Mouse (Mus musculus) lung, embryonic 16.5 days (tissue): ENCODE data around the gene Kif5c. TPM values are rescaled to one million over a fixed set of nuclear protein-coding genes. Genes with fewer than 3 reads are reported as not detected.

ENCODE experiments used
- ATAC-seq: fragments of 200-750 bp; cut with Nextera tagmentation; 2 replicates; pipeline ENCODE4 v1.8.0; 2017; ENCODE audit warnings: low read depth, mild to moderate bottlenecking, moderate library complexity
- H3K27ac ChIP-seq: fragments of 300-500 bp; sonication (generic); 2 replicates; pipeline ENCODE4 v1.5.1; 2014; ENCODE audit warnings: mild to moderate bottlenecking, control low read depth, low read length
- H3K27me3 ChIP-seq: fragments of 300-500 bp; sonication (generic); 2 replicates; pipeline ENCODE4 v1.6.1; 2014; ENCODE audit warnings: low read depth, low read length, mixed read lengths; ENCODE audit not compliant: control insufficient read depth, insufficient read depth
- H3K36me3 ChIP-seq: fragments of 300-500 bp; sonication (generic); 2 replicates; pipeline ENCODE4 v1.6.1; 2014; ENCODE audit warnings: low read length; ENCODE audit not compliant: control insufficient read depth, insufficient read depth
- H3K4me1 ChIP-seq: fragments of 300-500 bp; sonication (generic); replicated peaks from 2 replicates; pipeline ENCODE4 v1.6.1; 2014; ENCODE audit warnings: low read length, mixed read lengths; ENCODE audit not compliant: control insufficient read depth, insufficient read depth
- H3K4me2 ChIP-seq: fragments of 300-500 bp; sonication (generic); 2 replicates; pipeline ENCODE4 v1.6.1; 2014; ENCODE audit warnings: low read depth, low read length, control low read depth
- H3K4me3 ChIP-seq: fragments of 300-500 bp; sonication (generic); 2 replicates; pipeline ENCODE4 v1.5.1; 2014; ENCODE audit warnings: mild to moderate bottlenecking, low read length, control low read depth
- H3K9ac ChIP-seq: fragments of 300-500 bp; sonication (generic); 2 replicates; pipeline ENCODE4 v1.6.1; 2014; ENCODE audit warnings: low read length, control low read depth
- H3K9me3 ChIP-seq: fragments of 300-500 bp; sonication (generic); 2 replicates; pipeline ENCODE4 v1.6.1; 2016; ENCODE audit warnings: low read length; ENCODE audit not compliant: control insufficient read depth
- WGBS: fragments of 180-500 bp; shearing (Covaris S2); extraction: QIAGEN DNeasy Blood & Tissue Kit; methylation state at CpG from one replicate; pipeline ENCODE4 v1.1.7; 2014; 5-methylcytosine and 5-hydroxymethylcytosine counted together
- polyA plus RNA-seq: library from polyadenylated mRNA; unstranded; fragments of >200 nt; fragmentation: Nextera tagmentation; extraction: Ambion mirVana; gene quantifications from 2 replicates; pipeline ENCODE4 v1.2.1, GENCODE M21; 2015

Kif5c gene
- polyA plus RNA-seq, 1 experiment from 2014 or later, result 0.85 TPM

DNA sequence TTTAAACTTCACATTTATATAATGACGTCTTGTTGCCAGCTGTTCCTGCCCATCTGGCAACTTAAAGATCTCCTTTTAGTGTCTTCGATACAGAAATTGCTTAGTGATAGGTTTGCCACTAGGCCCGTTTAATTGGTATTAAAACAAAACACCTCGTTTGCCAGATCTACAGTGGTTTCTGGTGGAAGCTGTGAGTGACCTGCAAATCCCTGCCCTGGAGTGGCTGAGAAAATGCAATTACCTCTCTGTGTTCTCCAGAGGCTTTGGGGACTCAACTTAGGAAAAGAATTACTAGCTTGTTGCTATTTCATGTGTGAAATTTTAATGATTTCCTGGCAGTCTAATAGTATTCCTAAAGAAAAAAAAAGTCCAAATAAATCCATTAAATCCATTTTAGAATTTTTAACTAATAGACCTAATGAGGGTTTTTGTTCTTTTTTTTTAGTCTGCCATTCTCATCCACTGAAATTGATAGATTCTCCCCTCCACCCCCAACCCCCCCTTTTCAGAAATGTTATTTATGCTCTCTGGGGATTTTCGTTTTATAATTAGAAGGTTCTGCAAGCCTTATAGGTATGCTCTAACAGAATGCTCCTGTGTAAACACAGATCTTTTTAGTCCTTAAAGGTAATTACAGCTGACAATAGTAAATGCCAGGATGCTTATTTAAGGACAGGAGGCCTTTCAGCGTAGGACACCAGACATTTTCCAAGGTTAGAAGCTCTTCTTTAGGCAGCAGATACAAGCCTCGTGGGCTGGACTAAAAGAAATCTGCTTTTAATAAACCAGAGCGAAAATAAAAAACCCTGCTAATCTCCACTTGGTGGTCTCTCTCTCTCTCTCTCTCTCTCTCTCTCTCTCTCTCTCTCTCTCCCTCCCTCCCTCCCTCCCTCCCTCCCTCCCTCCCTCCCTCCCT is 100.1 kb downstream of the Kif5c start:
- Histone ChIP-seq H3K4me3 (no peak overlapping the region), H3K27ac (no peak overlapping the region), H3K4me1 (0 out of 2 replicates have a peak, but pooled peaks cover 4% of the 10 kb centered on the region), H3K9me3 (no peaks in the 10 kb centered on the region), H3K9ac (no peak overlapping the region), H3K27me3 (no peaks in the 10 kb centered on the region), H3K4me2 (no peak overlapping the region), H3K36me3 (no peaks in the 10 kb centered on the region)
- ATAC-seq, result no peak
- WGBS, result 47% methylated on average over 8 of the region's 8 CpGs

DNA sequence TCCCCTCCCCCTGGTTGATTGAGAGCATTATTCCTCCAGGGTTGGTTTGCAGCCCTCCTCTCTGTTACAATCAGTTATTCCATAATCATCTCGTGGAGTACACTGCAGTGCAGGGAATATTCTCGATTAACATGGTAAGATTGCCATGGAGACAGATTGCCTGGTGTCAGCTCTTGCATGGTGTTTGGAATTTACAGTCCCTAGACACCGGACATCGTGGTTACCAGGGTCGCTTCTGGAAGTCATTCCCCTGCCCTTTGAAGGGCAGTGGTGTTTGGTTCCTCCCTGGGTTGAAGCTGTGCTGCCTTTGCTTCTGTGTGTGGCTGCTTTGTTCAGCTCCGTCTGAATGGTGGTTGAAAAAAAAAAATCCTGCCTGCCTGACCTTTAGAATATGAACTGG is 100.8 kb downstream of the Kif5c start:
- H3K4me3 ChIP-seq, result no peak overlapping the region
- no peaks in the 10 kb centered on the region for H3K27me3 ChIP-seq
- WGBS, result 5% methylated on average over 6 of the region's 6 CpGs
- no peaks in the 10 kb centered on the region for H3K9me3 ChIP-seq
- no peaks in the 10 kb centered on the region for H3K36me3 ChIP-seq
- 0 out of 2 replicates have a peak overlapping the region, but pooled peaks have one; percentile 23 for H3K9ac ChIP-seq
- H3K4me1 ChIP-seq, result 0 out of 2 replicates have a peak, but pooled peaks cover 4% of the 10 kb centered on the region
- H3K27ac ChIP-seq, result peak overlapping the region; percentile 13; the same call in 1 of the 2 replicates
- peak overlapping the region; percentile 40 for H3K4me2 ChIP-seq
- peak; percentile 20; the same call in 1 of the 2 replicates for ATAC-seq

DNA sequence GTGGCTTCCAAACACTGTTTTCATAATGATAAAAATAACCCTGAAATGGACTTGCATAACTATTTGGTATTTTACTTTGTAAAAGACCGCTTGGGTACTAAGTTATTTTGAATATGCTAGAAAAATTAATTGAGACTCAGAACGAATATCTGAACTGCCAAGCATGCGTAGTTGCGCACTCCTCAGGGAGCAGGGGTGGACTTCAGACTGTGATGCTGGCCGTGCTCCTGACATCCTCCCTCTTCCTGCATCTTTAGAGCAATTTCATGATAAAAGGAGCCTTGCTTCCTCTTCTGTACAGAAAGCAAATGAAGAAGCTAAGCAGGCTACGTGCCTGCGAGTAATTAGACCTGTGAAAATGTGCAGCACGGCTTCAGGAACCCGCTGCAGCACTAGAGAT is 101.2 kb downstream of the Kif5c start:
- H3K4me1 ChIP-seq, result 0 out of 2 replicates have a peak, but pooled peaks cover 4% of the 10 kb centered on the region
- H3K36me3 ChIP-seq, result no peaks in the 10 kb centered on the region
- H3K9ac ChIP-seq, result no peak overlapping the region
- H3K27ac ChIP-seq, result no peak overlapping the region
- 40% methylated on average over 9 of the region's 9 CpGs for WGBS
- no peaks in the 10 kb centered on the region for H3K27me3 ChIP-seq
- no peak overlapping the region for H3K4me3 ChIP-seq
- ATAC-seq, result peak; percentile 51
- H3K9me3 ChIP-seq, result no peaks in the 10 kb centered on the region
- peak overlapping the region; percentile 40 for H3K4me2 ChIP-seq

DNA sequence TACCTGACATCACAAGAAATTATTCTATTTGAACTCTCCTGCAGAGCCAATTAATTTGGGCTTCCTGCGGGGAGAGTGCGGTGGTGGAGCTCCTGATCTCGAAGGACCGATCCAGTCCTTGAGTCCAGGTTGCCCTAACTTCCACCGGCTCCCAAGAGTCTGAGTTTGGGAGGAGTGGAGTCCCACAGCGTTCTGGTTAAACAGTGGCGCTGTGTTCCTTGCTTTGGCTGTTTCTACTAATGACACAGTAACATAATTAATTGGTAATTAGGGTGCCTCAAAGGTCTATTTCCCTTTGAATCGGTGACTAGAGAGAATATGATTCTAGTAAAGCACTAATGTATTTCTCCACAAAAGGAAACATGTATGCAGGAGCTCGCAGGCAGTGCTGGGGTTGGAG is 103.2 kb downstream of the Kif5c start:
- Histone ChIP-seq H3K4me2 (no peak overlapping the region), H3K9me3 (no peaks in the 10 kb centered on the region), H3K36me3 (no peaks in the 10 kb centered on the region), H3K27ac (no peak overlapping the region), H3K9ac (no peak overlapping the region), H3K4me3 (no peak overlapping the region), H3K27me3 (no peaks in the 10 kb centered on the region), H3K4me1 (peaks cover 9% of the 10 kb centered on the region)
- WGBS, result 60% methylated on average over 9 of the region's 9 CpGs
- no peak for ATAC-seq

DNA sequence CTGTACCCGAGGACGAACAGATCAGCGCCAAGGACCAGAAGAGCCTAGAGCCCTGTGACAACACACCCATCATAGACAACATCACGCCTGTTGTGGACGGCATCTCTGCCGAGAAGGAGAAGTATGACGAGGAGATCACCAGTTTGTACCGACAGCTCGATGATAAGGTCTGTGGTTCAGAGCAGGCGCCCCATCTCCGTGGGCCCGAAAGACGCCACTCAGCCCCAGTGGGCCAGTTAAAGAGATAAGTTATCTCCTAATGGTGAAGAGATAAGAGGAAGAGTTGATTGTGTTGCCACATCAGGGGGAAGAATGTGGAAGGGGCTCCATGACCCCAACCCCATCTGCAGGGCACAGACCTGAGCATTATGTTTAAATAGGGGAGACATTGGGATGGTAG is 103.9 kb downstream of the Kif5c start:
- H3K9ac ChIP-seq, result no peak overlapping the region
- ATAC-seq, result no peak
- WGBS, result 57% methylated on average over 13 of the region's 13 CpGs

DNA sequence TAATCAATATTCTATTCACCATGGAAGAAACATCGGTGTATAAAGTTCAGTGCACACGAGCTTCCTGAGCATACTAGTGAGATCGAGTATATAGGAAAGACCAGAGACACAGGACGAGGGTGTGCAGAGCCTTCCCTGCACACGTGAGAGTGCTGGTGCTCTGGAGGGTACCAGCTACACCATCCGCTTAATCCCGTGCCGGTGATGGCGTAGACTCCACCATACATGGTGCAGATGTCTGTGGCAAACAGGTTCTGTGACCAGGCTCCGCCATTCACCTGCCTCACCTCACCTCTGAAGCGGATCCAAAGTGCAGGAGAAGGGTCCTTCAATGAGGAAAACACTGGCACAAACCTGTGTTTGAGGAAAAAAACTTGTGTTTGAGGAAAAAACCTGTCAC is 107.6 kb downstream of the Kif5c start:
- Histone ChIP-seq H3K9ac (no peak overlapping the region), H3K9me3 (no peaks in the 10 kb centered on the region), H3K4me2 (peak overlapping the region; percentile 27), H3K4me1 (peaks cover 5% of the 10 kb centered on the region), H3K36me3 (no peaks in the 10 kb centered on the region), H3K27me3 (no peaks in the 10 kb centered on the region), H3K27ac (peak overlapping the region; percentile 5; the same call in 1 of the 2 replicates), H3K4me3 (no peak overlapping the region)
- 77% methylated on average over 11 of the region's 11 CpGs for WGBS
- 0 out of 2 replicates have a peak, but pooled peaks have one; percentile 21 for ATAC-seq

More for the DNA sequence above, 103.9 kb downstream of the Kif5c start:
- no peak overlapping the region for H3K27ac ChIP-seq
- no peak overlapping the region for H3K4me3 ChIP-seq
- H3K4me1 ChIP-seq, result peaks cover 9% of the 10 kb centered on the region
- H3K36me3 ChIP-seq, result no peaks in the 10 kb centered on the region
- no peaks in the 10 kb centered on the region for H3K27me3 ChIP-seq
- H3K9me3 ChIP-seq, result no peaks in the 10 kb centered on the region
- H3K4me2 ChIP-seq, result no peak overlapping the region

DNA sequence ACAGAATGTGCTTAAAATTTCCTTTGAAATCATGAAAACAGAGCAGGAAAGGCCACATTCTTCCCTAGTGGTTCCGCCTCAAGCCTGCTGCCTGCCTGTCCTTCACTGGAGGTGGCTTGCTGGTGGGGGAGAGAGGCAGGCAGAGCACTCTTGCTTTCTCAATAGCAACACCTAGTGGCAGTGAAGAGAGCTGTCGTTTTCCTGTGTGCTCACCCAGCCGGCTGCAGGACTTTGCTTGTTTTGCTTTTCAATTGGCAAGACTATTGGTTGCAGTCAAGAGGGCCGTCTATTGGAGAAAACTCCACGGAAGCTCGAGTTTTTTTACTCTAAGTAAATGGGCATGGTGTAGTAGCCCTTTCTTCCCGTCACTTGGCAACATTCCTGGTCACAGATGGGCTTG is 108.1 kb downstream of the Kif5c start:
- Histone ChIP-seq H3K4me2 (peak overlapping the region; percentile 27), H3K4me1 (peaks cover 5% of the 10 kb centered on the region), H3K36me3 (no peaks in the 10 kb centered on the region), H3K27me3 (no peaks in the 10 kb centered on the region), H3K9me3 (no peaks in the 10 kb centered on the region), H3K9ac (no peak overlapping the region), H3K27ac (peak overlapping the region; percentile 5; the same call in 1 of the 2 replicates), H3K4me3 (no peak overlapping the region)
- WGBS, result 2% methylated on average over 7 of the region's 7 CpGs
- ATAC-seq, result peak; percentile 93

DNA sequence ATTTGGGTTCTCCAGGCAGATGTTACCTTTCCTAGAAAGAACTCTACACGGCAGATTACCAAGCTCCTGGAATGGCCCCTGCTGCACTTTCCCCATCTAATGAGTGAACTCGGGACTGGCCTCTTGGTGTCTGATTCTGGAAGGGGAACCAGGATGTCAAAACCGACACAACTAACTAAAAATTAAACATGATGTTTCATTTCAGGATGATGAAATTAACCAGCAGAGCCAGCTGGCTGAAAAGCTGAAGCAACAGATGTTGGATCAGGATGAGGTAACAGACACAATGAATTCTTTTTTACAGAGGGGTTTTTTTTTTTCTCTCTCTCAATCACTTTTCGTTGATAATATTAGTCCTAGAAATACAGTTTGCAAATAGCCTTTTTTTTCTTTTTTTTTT is 108.6 kb downstream of the Kif5c start:
- Histone ChIP-seq H3K9me3 (no peaks in the 10 kb centered on the region), H3K27ac (no peak overlapping the region), H3K9ac (no peak overlapping the region), H3K4me2 (peak overlapping the region; percentile 27; the same call in 1 of the 2 replicates), H3K27me3 (no peaks in the 10 kb centered on the region), H3K4me3 (no peak overlapping the region), H3K4me1 (peaks cover 5% of the 10 kb centered on the region), H3K36me3 (no peaks in the 10 kb centered on the region)
- 54% methylated on average over 4 of the region's 4 CpGs for WGBS
- ATAC-seq, result peak; percentile 30; the same call in 1 of the 2 replicates

DNA sequence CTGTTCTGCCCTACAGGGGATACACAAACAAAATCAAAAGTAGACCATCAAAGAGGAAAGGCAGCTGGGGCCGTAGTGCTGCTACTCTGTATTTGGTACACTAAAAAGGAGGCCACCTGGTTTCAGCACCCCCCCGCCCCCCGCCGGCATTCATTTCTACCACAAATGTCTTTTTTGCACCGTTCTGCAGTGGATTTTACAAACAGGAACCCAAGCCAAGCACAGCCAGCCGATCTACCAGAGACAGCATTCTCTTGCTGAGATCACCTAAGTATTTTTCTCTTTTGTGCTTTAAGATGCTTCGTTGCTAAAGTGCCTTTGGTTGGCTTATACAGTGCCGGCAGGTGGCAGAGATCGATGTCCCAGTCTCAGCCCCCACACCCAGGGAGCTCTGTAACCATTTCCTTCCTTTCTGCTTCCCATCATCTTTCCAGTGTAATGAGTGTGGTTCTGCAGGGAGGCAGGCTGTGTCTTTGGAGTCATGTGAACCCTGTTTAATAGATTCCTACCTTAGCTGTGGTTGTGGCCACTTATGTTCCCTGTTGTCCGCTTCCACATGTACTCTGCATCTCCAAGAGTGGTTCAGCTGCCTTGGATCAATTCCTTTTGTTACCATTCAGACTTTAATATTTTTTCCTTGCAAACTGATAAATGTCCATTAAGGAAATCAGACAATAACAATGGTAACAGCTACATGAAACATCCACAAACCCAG is 110.0 kb downstream of the Kif5c start:
- H3K4me1 ChIP-seq, result peaks cover 5% of the 10 kb centered on the region
- H3K4me3 ChIP-seq, result no peak overlapping the region
- H3K4me2 ChIP-seq, result no peak overlapping the region
- ATAC-seq, result no peak
- H3K27me3 ChIP-seq, result no peaks in the 10 kb centered on the region
- WGBS, result 79% methylated on average over 10 of the region's 10 CpGs
- no peaks in the 10 kb centered on the region for H3K9me3 ChIP-seq
- H3K27ac ChIP-seq, result no peak overlapping the region
- H3K36me3 ChIP-seq, result no peaks in the 10 kb centered on the region
- H3K9ac ChIP-seq, result no peak overlapping the region
